9 mouse cellular contexts compared by ENCODE assay signal in genomic region chr13:63242401-63243192, GRCm38 (mm10).
DNase-seq lines count a peak whose midpoint lies in the region; ATAC-seq and TF ChIP-seq lines count a peak whose summit lies in the region.
"Had no signal": no experiment of that assay in that cellular context is flagged by ENCODE, and none has a peak within 500 bp of the region (broad histone marks: within the 10 kb centered on the region; RNA-seq: fewer than 3 reads in every experiment).

No protein-coding gene starts in this region.

- DNase-seq in hindbrain, embryonic 11.5 days (ENCODE audit: low spot score) = no peak
- no peak for DNase-seq in embryonic facial prominence, embryonic 10.5 days (ENCODE audit: low spot score)
- no peak for DNase-seq in hindbrain, postnatal 0 days (ENCODE audit: low spot score)
- peak; percentile 51 for DNase-seq in lung, postnatal 0 days (ENCODE audit: low spot score)
- no peak for DNase-seq in ovary, postnatal 14 days (ENCODE audit: low spot score)
- DNase-seq: cerebellum, adult 11 months had no signal

- no peak overlapping the region for H3K27ac ChIP-seq in hindbrain, embryonic 13.5 days
- H3K27ac ChIP-seq in hindbrain, embryonic 11.5 days (ENCODE audit: low read depth, low read length) = no peak overlapping the region
- peak overlapping the region; percentile 53; the same call in 1 of the 2 replicates for H3K27ac ChIP-seq in embryonic facial prominence, embryonic 10.5 days (replicated peaks)
- no peak overlapping the region for H3K27ac ChIP-seq in hindbrain, postnatal 0 days
- H3K27ac ChIP-seq in lung, postnatal 0 days (ENCODE audit: low read length) = peak overlapping the region; percentile 91
- no peak overlapping the region for H3K27ac ChIP-seq in forebrain, embryonic 12.5 days

- peak; percentile 74 for TF ChIP-seq EP300 in lung, postnatal 0 days (IDR thresholded peaks at IDR 0.05)

- no peak overlapping the region for H3K9ac ChIP-seq in hindbrain, embryonic 13.5 days
- no peak overlapping the region; the same call in 1 of the 2 replicates for H3K9ac ChIP-seq in hindbrain, embryonic 11.5 days (ENCODE audit: low read depth, low read length)
- no peak overlapping the region for H3K9ac ChIP-seq in hindbrain, postnatal 0 days (replicated peaks; ENCODE audit: low read length)
- peak overlapping the region; percentile 66 for H3K9ac ChIP-seq in lung, postnatal 0 days (replicated peaks; ENCODE audit: low read depth)
- no peak overlapping the region for H3K9ac ChIP-seq in forebrain, embryonic 12.5 days

- peak overlapping the region; percentile 9; the same call in 1 of the 2 replicates for H3K4me3 ChIP-seq in hindbrain, embryonic 13.5 days
- no peak overlapping the region for H3K4me3 ChIP-seq in hindbrain, embryonic 11.5 days (ENCODE audit: low read depth, low read length)
- peak overlapping the region; percentile 83; the same call in 1 of the 2 replicates for H3K4me3 ChIP-seq in embryonic facial prominence, embryonic 10.5 days
- H3K4me3 ChIP-seq in hindbrain, postnatal 0 days (ENCODE audit: low read length) = no peak overlapping the region
- peak overlapping the region; percentile 62 for H3K4me3 ChIP-seq in lung, postnatal 0 days (ENCODE audit: low read depth, low read length)
- no peak overlapping the region for H3K4me3 ChIP-seq in forebrain, embryonic 12.5 days (replicated peaks)

- no peak for TF ChIP-seq CTCF in hindbrain, postnatal 0 days (IDR thresholded peaks at IDR 0.05; ENCODE audit: low read depth)
- no peak for TF ChIP-seq CTCF in lung, postnatal 0 days (IDR thresholded peaks at IDR 0.05)

- no peaks in the 10 kb centered on the region for H3K9me3 ChIP-seq in hindbrain, embryonic 13.5 days
- H3K9me3 ChIP-seq in hindbrain, embryonic 11.5 days (ENCODE audit: control insufficient read depth, low read length) = no peaks in the 10 kb centered on the region
- no peaks in the 10 kb centered on the region for H3K9me3 ChIP-seq in embryonic facial prominence, embryonic 10.5 days
- H3K9me3 ChIP-seq in hindbrain, postnatal 0 days (ENCODE audit: low read length) = no peaks in the 10 kb centered on the region
- no peaks in the 10 kb centered on the region for H3K9me3 ChIP-seq in lung, postnatal 0 days (ENCODE audit: low read length)
- no peaks in the 10 kb centered on the region for H3K9me3 ChIP-seq in forebrain, embryonic 12.5 days

- peak overlapping the region; percentile 83; the same call in 1 of the 2 replicates for H3K4me2 ChIP-seq in hindbrain, embryonic 13.5 days
- H3K4me2 ChIP-seq in hindbrain, embryonic 11.5 days (replicated peaks; ENCODE audit: low read depth, low read length) = no peak overlapping the region
- peak overlapping the region; percentile 36; the same call in 1 of the 2 replicates for H3K4me2 ChIP-seq in hindbrain, postnatal 0 days (ENCODE audit: low read depth, low read length)
- H3K4me2 ChIP-seq in lung, postnatal 0 days (replicated peaks; ENCODE audit: low read depth, low read length) = peak overlapping the region; percentile 60
- H3K4me2 ChIP-seq in forebrain, embryonic 12.5 days = no peak overlapping the region

- no peaks in the 10 kb centered on the region for H3K36me3 ChIP-seq in hindbrain, embryonic 13.5 days
- H3K36me3 ChIP-seq in hindbrain, embryonic 11.5 days (ENCODE audit: control insufficient read depth, insufficient read depth, low read length) = no peaks in the 10 kb centered on the region
- H3K36me3 ChIP-seq in embryonic facial prominence, embryonic 10.5 days (replicated peaks) = peaks cover 24% of the 10 kb centered on the region
- H3K36me3 ChIP-seq in hindbrain, postnatal 0 days (ENCODE audit: insufficient read depth, low read length) = no peaks in the 10 kb centered on the region
- no peaks in the 10 kb centered on the region for H3K36me3 ChIP-seq in lung, postnatal 0 days (ENCODE audit: insufficient read depth, low read length)
- H3K36me3 ChIP-seq in forebrain, embryonic 12.5 days (replicated peaks) = no peaks in the 10 kb centered on the region

- peaks cover 41% of the 10 kb centered on the region for H3K4me1 ChIP-seq in hindbrain, embryonic 13.5 days (replicated peaks)
- H3K4me1 ChIP-seq in hindbrain, embryonic 11.5 days (replicated peaks; ENCODE audit: control insufficient read depth, insufficient read depth, low read length) = peaks cover 4% of the 10 kb centered on the region; the same call in 1 of the 2 replicates
- H3K4me1 ChIP-seq in embryonic facial prominence, embryonic 10.5 days = peaks cover 79% of the 10 kb centered on the region
- no peaks in the 10 kb centered on the region for H3K4me1 ChIP-seq in hindbrain, postnatal 0 days (ENCODE audit: insufficient read depth, low read length)
- peaks cover 31% of the 10 kb centered on the region; the same call in 1 of the 2 replicates for H3K4me1 ChIP-seq in lung, postnatal 0 days (ENCODE audit: insufficient read depth, low read depth, low read length)
- H3K4me1 ChIP-seq in forebrain, embryonic 12.5 days = peaks cover 35% of the 10 kb centered on the region

- WGBS in hindbrain, embryonic 13.5 days = 79% methylated on average over 10 of the region's 10 CpGs
- WGBS in hindbrain, embryonic 11.5 days = 79% methylated on average over 10 of the region's 10 CpGs
- WGBS in embryonic facial prominence, embryonic 10.5 days = 81% methylated on average over 10 of the region's 10 CpGs
- whole genome bisulfite sequencing in hindbrain, postnatal 0 days = 79% methylated on average over 10 of the region's 10 CpGs
- 25% methylated on average over 10 of the region's 10 CpGs for WGBS in lung, postnatal 0 days
- WGBS in forebrain, embryonic 12.5 days = 85% methylated on average over 10 of the region's 10 CpGs

- no peaks in the 10 kb centered on the region for H3K27me3 ChIP-seq in hindbrain, embryonic 13.5 days
- H3K27me3 ChIP-seq in hindbrain, embryonic 11.5 days (ENCODE audit: control insufficient read depth, insufficient read depth, low read length) = 0 out of 2 replicates have a peak, but pooled peaks cover 2% of the 10 kb centered on the region
- H3K27me3 ChIP-seq in embryonic facial prominence, embryonic 10.5 days (replicated peaks; ENCODE audit: low read depth, poor library complexity, severe bottlenecking) = 0 out of 2 replicates have a peak, but pooled peaks cover 3% of the 10 kb centered on the region
- no peaks in the 10 kb centered on the region for H3K27me3 ChIP-seq in hindbrain, postnatal 0 days (ENCODE audit: insufficient read depth, low read length)
- no peaks in the 10 kb centered on the region for H3K27me3 ChIP-seq in lung, postnatal 0 days (replicated peaks; ENCODE audit: insufficient read depth, low read length)
- 0 out of 2 replicates have a peak, but pooled peaks cover 3% of the 10 kb centered on the region for H3K27me3 ChIP-seq in forebrain, embryonic 12.5 days

- no peak for ATAC-seq in hindbrain, embryonic 13.5 days (ENCODE audit: low FRiP score)
- ATAC-seq in hindbrain, embryonic 11.5 days (ENCODE audit: low FRiP score) = no peak
- no peak for ATAC-seq in hindbrain, postnatal 0 days
- peak; percentile 13; the same call in 1 of the 2 replicates for ATAC-seq in lung, postnatal 0 days
- no peak for ATAC-seq in inflammation-experienced regulatory T-cells, adult 6 months
- no peak for ATAC-seq in forebrain, embryonic 12.5 days (ENCODE audit: low FRiP score)

Comparison
In these comparisons a context has a peak if more than half of its experiments do, and no peak if none do; other contexts are left out.
1. H3K4me2 ChIP-seq: peak in hindbrain, embryonic 13.5 days (single experiment), hindbrain, postnatal 0 days (single experiment) and lung, postnatal 0 days (single experiment); none in hindbrain, embryonic 11.5 days (single experiment) and forebrain, embryonic 12.5 days (single experiment).
2. H3K4me3 ChIP-seq: peak in hindbrain, embryonic 13.5 days (single experiment), embryonic facial prominence, embryonic 10.5 days (single experiment) and lung, postnatal 0 days (single experiment); none in hindbrain, embryonic 11.5 days (single experiment), hindbrain, postnatal 0 days (single experiment) and forebrain, embryonic 12.5 days (single experiment).
3. H3K27ac ChIP-seq: peak in embryonic facial prominence, embryonic 10.5 days (single experiment) and lung, postnatal 0 days (single experiment); none in hindbrain, embryonic 13.5 days (single experiment), hindbrain, embryonic 11.5 days (single experiment), hindbrain, postnatal 0 days (single experiment) and forebrain, embryonic 12.5 days (single experiment).